Mouse (Mus musculus): ENCODE data around the gene Hspg2. TPM values are rescaled to one million over a fixed set of nuclear protein-coding genes. Genes with fewer than 3 reads are reported as not detected.

Gene Hspg2
- total RNA-seq, 2 experiments from 2014 or later = 11.6 to 12.9 TPM

- DNase-seq (ENCODE audit: low spot score in 2 of 2) = no peak
- intact Hi-C loops (cut with DNase I) = no loop called here
These were observed 27.0 kb downstream of the Hspg2 start for GRCm38 (mm10) chr4:137495501-137496100.

GRCm38 (mm10) chr4:137497367-137497766, 28.8 kb downstream of the Hspg2 start:
- no peak for DNase-seq (ENCODE audit: low spot score in 2 of 2)
- intact Hi-C loops (cut with DNase I) = no loop called here

DNA sequence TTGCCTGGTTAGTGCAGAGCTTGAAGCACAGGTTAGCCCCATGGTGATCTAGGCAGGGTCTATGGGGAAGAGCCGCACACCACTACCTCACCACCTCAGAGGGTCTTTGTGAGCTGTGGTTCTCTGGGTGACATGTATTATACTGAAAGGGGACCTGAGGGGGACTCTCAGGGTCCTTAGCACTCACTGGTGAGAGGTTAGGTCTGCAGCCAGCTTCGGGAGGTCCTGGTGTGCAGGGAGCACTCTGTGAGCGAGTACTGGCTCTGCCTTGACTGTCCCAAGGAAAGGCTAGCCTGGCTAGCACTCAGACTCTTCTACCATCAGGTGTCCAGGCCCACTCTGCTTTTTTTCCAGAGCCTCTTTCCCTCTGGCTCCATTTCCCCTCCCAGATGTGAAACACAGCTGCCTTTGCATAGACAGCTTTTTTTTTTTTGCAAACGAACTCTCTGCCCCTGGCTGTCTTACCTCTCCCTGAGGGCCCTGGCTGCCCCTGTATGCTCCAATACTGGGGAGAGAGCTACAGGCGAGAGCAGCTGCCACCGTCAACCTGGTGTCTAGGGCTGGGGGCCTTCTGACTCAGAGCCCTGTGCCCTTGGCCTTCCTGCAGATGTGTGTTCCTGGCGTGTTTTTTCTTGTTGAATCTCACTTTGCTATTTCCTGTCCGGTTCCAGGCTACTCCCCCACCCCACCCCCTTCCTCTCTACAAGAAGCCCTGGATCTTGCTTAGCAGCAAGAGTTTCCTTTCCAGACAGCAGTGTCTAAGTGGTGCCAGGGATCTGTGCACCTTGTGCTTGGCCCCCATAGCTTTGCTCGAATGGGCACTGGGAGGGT, 29.5 kb downstream of the Hspg2 start:
- intact Hi-C loops (cut with DNase I) = no loop called here
- DNase-seq (ENCODE audit: low spot score in 2 of 2) = no peak

DNA sequence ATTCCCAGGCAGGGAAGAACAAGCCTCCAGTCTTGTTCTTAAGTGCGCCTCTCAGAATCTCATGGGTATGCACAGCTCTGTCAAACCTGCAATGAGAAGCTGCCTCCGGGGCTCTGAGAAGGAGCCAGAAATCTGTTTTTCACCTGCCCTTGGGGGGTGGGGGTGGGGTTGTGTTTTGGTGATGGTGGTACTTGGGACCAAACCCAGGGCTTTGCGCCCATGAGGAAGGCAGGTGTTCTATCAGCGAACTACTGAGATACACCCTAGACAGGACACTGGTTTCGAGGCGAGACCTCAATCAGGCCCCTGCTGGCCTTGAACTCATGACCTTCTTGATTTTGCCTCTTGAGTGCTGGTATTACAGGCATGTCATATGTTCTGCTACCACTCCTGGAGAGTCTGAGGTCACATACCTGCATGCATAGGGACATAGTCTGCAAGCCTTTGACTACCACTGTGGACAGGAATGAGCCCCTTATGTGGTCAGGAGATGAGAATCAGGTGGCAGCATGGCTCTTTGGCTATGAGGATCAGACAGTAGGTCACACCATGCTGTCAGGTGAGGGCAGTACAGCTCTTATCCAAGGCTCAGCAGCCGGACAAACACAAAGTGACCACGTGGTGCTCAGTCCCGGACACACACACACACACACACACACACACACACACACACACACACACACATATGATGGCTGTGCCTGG, 30.5 kb downstream of the Hspg2 start:
- intact Hi-C loops (cut with DNase I) = no loop called here
- no peak for DNase-seq (ENCODE audit: low spot score in 2 of 2)

- no peak for DNase-seq (ENCODE audit: low spot score in 2 of 2)
- intact Hi-C loops (cut with DNase I) = no loop called here
These were observed 31.6 kb downstream of the Hspg2 start for GRCm38 (mm10) chr4:137500149-137500548.

DNA sequence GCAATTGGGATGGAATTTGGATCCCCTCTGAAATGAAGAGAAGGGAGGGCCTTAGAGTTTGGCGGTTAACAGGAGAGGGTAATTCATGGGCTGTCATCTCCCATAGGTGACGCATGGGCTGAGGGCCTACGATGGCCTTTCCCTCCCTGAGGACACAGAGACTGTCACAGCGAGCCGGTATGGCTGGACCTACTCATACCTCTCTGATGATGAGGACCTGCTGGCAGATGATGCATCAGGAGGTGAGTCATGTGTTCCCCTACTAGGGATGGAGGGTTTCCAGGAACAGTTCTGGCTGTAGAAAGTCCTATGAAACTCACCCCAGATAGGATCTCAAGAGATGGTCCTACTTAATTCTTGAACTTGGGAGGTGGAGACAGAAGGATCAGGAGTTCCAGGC, 32.4 kb downstream of the Hspg2 start:
- DNase-seq (ENCODE audit: low spot score in 2 of 2) = no peak
- intact Hi-C loops (cut with DNase I) = no loop called here

DNA sequence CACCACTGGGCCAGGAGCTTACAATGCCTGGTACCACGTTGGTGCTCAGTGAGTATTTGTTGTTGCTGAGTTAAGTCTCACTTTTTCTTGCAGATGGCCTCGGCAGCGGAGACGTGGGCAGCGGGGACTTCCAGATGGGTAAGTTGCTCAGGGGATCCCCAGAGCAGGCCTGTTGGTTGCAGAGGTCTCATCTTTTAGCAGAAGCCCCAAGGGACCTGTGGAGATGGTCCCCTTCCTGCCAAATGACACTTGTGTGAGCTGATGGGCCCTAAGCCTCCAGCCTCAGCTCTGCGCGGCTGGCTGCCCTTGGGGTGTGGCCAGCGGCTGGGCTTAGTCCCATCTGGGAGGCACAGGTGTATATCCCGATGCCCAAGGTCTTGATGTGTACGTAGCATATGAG, 33.6 kb downstream of the Hspg2 start:
- intact Hi-C loops (cut with DNase I) = no loop called here
- DNase-seq (ENCODE audit: low spot score in 2 of 2) = no peak

GRCm38 (mm10) chr4:137502801-137503200, 34.2 kb downstream of the Hspg2 start:
- no peak for DNase-seq (ENCODE audit: low spot score in 2 of 2)
- intact Hi-C loops (cut with DNase I) = no loop called here

DNA sequence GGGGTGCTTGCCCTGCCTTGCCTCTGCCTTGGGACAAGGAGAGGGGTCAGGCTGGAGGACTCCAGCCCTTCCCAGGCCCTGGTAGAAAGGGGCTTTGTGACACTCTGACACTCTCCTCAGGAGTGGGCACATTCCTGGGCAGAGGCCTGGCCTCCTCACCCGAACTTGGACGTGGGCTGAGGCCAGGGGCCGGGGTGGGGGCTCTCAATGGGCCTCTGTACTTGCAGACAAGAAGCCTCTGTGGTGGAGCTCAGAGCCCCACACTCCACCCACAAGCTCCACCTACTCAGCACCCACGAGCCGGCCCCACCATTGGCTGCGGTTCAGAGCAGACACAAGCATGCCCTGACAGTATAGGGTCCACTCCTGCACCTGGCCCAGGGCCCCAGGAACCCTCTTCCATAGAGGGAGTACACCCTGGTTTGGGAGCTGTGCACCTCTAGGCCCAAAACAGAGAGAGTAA, 35.0 kb downstream of the Hspg2 start:
- peak; percentile 21 to 36 for DNase-seq (ENCODE audit: low spot score in 2 of 2)
- intact Hi-C loops (cut with DNase I) = no loop called here

DNA sequence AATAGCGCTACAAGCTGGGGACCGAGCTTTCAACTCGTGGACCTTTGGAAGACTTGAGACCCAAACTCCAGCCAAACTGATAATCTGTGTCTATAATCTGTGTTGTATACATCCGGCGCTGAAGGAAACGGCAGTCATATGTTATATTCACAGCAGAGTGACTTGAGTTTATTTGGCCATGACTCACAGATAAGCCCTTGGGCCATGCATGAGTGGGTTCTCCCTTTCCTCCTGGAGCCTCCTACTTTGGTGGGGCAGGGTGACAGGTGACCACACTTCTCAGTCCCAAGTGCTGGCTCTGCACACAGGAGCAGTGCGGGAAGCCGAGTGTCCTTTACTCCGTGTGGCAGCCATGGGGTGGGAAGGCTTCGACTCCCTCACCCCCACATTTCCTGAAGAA, 38.1 kb downstream of the Hspg2 start:
- no peak for DNase-seq (ENCODE audit: low spot score in 2 of 2)
- intact Hi-C loops (cut with DNase I) = no loop called here

- no peak for DNase-seq (ENCODE audit: low spot score in 2 of 2)
- intact Hi-C loops (cut with DNase I) = no loop called here
These were observed 41.0 kb downstream of the Hspg2 start for GRCm38 (mm10) chr4:137509528-137509927.

GRCm38 (mm10) chr4:137510021-137510696, 41.6 kb downstream of the Hspg2 start:
- intact Hi-C loops (cut with DNase I) = no loop called here
- peak; percentile 22 to 43 for DNase-seq (ENCODE audit: low spot score in 2 of 2)

DNA sequence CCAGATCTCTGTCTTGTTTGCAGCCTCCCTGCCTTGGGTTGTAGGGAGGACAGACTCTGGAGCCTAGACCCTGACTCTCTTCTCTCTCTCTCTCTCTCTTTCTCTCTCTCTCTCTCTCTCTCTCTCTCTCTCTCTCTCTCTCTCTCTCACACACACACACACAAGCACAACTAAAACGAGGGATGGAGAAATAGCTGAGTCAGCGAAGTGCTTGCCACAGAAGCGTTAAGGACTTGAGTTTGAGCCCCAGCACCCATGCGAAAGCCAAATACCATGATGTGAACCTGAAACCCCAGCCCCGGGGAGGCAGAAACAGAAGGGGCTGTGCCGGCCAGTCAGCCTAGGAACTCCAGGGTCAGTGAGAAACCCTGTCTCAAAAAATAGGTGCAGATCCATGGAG, 44.3 kb downstream of the Hspg2 start:
- intact Hi-C loops (cut with DNase I) = no loop called here

DNA sequence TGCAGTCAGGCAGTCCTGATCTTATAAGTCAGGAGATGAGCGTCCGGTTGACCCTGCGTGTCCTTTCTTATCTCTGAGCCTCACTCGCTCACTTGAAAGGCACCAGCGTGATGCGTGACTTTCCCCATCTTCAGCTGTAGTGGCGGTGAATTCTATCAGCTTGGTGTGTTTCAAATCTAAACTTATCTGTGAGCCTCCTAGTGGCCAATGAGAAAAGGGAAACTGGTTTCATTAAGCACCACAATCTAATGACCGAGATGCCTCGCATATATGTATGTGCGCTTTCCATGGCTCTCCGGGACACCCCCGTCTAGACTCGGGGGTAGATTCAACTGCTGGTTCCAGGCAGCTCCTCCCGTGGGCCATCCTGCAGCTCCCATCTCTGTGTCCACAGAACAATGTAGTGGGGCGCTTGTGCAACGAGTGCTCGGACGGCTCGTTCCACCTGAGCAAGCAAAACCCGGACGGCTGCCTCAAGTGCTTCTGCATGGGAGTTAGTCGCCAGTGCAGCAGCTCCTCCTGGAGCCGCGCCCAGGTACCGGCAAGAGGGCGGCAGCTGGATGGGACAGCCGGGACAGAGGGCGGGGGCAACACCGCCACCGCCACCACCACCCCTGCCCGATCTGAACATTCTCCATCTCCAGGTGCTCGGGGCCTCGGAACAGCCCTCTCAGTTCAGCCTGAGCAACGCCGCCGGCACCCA, 49.6 kb downstream of the Hspg2 start:
- DNase-seq (ENCODE audit: low spot score in 2 of 2) = no peak
- intact Hi-C loops (cut with DNase I) = no loop called here

More for the DNA sequence above, 44.3 kb downstream of the Hspg2 start:
- DNase-seq (ENCODE audit: low spot score in 2 of 2) = no peak

GRCm38 (mm10) chr4:137518746-137519145, 50.2 kb downstream of the Hspg2 start:
- intact Hi-C loops (cut with DNase I) = no loop called here
- DNase-seq (ENCODE audit: low spot score in 2 of 2) = no peak

- peak in 1 of 2 experiments; percentile 29 for DNase-seq (ENCODE audit: low spot score in 2 of 2)
These were observed 51.8 kb downstream of the Hspg2 start for GRCm38 (mm10) chr4:137520346-137520745.

GRCm38 (mm10) chr4:137521966-137522365, 53.4 kb downstream of the Hspg2 start:
- DNase-seq (ENCODE audit: low spot score in 2 of 2) = no peak
- intact Hi-C loops (cut with DNase I) = no loop called here

More at GRCm38 (mm10) chr4:137520346-137520745, 51.8 kb downstream of the Hspg2 start:
- intact Hi-C loops (cut with DNase I) = no loop called here

GRCm38 (mm10) chr4:137525426-137525825, 56.9 kb downstream of the Hspg2 start:
- DNase-seq (ENCODE audit: low spot score in 2 of 2) = no peak

GRCm38 (mm10) chr4:137527368-137527767, 58.8 kb downstream of the Hspg2 start:
- intact Hi-C loops (cut with DNase I) = no loop called here
- no peak for DNase-seq (ENCODE audit: low spot score in 2 of 2)

More at GRCm38 (mm10) chr4:137525426-137525825, 56.9 kb downstream of the Hspg2 start:
- intact Hi-C loops (cut with DNase I) = no loop called here

All from left cerebral cortex, postnatal 14 days (tissue).